Mouse (Mus musculus): Measurements from ENCODE around the gene Gm4353. TPM values are rescaled to one million over a fixed set of nuclear protein-coding genes. Genes with fewer than 3 reads are reported as not detected.
"Not testable (repeated sequence)": the region's sequence is repeated elsewhere in the genome, so short reads cannot be mapped to it uniquely, and the experiment has no call there.

Gene Gm4353
- 0.35 and 0.79 TPM in 2 replicates for polyA plus RNA-seq (2015; fragmentation: Nextera tagmentation; extraction: Ambion mirVana)

DNA sequence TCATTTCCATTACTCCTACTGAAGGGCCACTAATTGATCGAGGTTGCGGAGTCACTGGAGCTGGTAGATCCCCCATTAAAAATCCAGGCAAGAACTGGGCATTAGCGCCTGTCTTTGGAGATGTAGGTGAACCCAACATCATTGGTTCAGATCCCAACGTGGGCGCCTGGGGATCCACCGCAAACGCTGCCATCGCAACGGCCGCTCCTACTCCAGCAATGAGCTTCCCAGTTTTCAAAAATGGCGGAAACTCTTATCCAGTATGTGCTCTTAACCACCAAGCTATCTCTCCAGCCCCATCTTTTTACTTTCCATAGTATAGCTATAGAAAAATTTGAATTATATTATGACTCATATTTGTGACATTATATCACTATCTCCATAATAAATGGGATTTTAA is at the start of gene Gm4353:
Gene Gm4353 (minus strand): TSS at position 270 of the 400 bp plus-strand sequence.
- H3K4me1 ChIP-seq; H3K9ac ChIP-seq; H3K4me2 ChIP-seq; H3K27ac ChIP-seq; H3K4me3 ChIP-seq (replicated peaks); H3K27me3 ChIP-seq; H3K36me3 ChIP-seq; ATAC-seq (replicated peaks; ENCODE audit: low FRiP score); H3K9me3 ChIP-seq (replicated peaks): not testable (repeated sequence)
- WGBS: 97% methylated on average over 11 of the region's 11 CpGs

DNA sequence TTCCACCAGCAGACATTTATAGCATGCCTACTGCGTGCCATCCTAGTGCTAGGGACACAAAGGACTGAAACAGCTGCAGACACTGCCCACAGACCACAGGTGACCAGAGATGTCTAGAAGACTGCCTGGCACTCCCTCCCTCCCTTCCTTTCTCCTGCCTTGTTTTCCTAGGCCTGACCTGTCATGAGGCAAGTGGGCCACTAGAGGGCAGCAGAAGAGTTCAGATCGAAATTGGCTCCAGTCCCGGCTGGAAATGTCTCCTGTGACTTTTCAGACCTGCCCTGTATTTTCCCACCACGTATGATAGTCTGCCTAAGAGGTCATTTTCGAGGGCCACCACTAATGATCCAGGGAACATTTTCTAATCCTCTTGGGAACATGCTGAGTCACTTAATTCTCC is 47.6 kb upstream of the Gm4353 start:
- H3K9ac ChIP-seq: no peak overlapping the region

DNA sequence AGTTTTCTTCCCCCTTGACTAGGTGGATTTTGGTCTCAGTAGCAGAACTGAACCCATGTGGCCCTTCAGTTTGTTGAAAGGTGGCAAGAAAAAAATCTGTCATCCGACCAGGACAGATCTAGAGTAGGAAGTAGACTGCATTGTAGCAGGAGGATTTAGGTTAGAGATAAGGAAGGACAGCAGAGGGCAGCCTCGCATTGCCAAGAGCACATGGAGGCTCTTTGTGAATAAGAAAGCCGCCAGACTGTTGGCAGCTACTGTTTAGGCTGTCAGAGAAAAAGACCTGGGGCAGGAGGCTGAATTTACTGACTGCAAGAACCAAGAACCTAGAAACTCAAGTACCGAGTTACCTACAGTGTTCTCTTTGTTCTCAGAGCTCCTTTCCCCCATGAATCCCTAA is 47.0 kb upstream of the Gm4353 start:
- 26% methylated on average over 4 of the region's 4 CpGs for WGBS
- H3K27me3 ChIP-seq: no peaks in the 10 kb centered on the region

More for the DNA sequence above, 47.6 kb upstream of the Gm4353 start:
- H3K4me2 ChIP-seq: no peak overlapping the region
- no peaks in the 10 kb centered on the region for H3K27me3 ChIP-seq
- H3K36me3 ChIP-seq: no peaks in the 10 kb centered on the region
- ATAC-seq (replicated peaks; ENCODE audit: low FRiP score): peak; percentile 37; the same call in 1 of the 2 replicates
- no peak overlapping the region for H3K4me3 ChIP-seq (replicated peaks)
- H3K9me3 ChIP-seq (replicated peaks): no peaks in the 10 kb centered on the region
- 8% methylated on average over 5 of the region's 5 CpGs for WGBS
- no peak overlapping the region for H3K27ac ChIP-seq
- H3K4me1 ChIP-seq: peaks cover 3% of the 10 kb centered on the region; the same call in 1 of the 2 replicates

DNA sequence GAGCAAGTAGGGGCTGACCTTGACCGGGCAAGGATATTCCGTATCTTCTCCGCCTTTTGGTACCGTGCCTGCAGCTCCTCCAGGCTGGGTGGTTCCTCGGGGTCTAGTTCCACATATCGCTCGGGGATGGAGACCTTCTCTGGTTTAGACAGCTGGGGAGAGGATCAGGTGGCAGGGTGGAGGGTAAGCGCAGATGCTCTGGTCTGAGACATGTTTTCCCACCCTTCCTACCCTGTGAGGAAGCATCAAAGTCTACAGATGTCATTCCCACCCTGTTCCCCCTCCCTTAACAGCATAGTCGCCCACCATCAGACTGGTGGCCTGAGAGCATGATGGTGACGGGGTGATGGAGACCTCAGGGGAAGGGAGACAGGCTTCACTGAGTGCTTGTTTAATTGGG is 44.9 kb upstream of the Gm4353 start:
- no peak overlapping the region for H3K9ac ChIP-seq
- peaks cover 3% of the 10 kb centered on the region; the same call in 1 of the 2 replicates for H3K36me3 ChIP-seq
- 61% methylated on average over 10 of the region's 10 CpGs for WGBS
- H3K4me1 ChIP-seq: peaks cover 3% of the 10 kb centered on the region; the same call in 1 of the 2 replicates
- no peaks in the 10 kb centered on the region for H3K27me3 ChIP-seq
- no peak overlapping the region for H3K27ac ChIP-seq
- peak; percentile 12; the same call in 1 of the 2 replicates for ATAC-seq (replicated peaks; ENCODE audit: low FRiP score)
- H3K4me3 ChIP-seq (replicated peaks): no peak overlapping the region
- no peaks in the 10 kb centered on the region for H3K9me3 ChIP-seq (replicated peaks)
- no peak overlapping the region for H3K4me2 ChIP-seq

More for the DNA sequence above, 47.0 kb upstream of the Gm4353 start:
- H3K4me2 ChIP-seq: no peak overlapping the region
- H3K4me3 ChIP-seq (replicated peaks): no peak overlapping the region
- no peak overlapping the region for H3K9ac ChIP-seq
- ATAC-seq (replicated peaks; ENCODE audit: low FRiP score): no peak
- H3K36me3 ChIP-seq: 0 out of 2 replicates have a peak, but pooled peaks cover 3% of the 10 kb centered on the region
- peaks cover 3% of the 10 kb centered on the region; the same call in 1 of the 2 replicates for H3K4me1 ChIP-seq
- no peak overlapping the region for H3K27ac ChIP-seq
- H3K9me3 ChIP-seq (replicated peaks): no peaks in the 10 kb centered on the region

DNA sequence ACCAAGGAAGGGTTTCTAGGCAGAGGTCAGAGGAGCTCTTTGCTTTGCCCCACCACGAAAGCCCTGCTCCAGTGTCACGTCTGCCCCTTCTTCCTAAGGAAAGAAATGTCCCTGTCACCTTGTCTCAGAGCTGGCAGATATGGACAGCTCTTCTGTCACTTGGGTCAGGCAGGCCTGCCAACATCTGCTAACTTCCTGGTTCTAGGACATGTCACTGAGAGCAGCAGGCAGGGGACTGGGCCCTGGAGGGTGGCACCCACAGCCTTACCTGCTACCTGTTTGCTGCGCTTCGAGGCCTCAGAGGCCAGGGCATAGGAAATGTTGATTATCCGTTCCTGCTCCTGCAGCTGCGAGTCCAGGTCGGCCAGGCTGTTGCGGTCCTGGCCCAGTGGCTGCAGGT is 43.9 kb upstream of the Gm4353 start:
- Histone ChIP-seq H3K36me3 (peaks cover 3% of the 10 kb centered on the region; the same call in 1 of the 2 replicates), H3K4me2 (no peak overlapping the region), H3K9ac (no peak overlapping the region), H3K4me1 (peaks cover 3% of the 10 kb centered on the region; the same call in 1 of the 2 replicates), H3K4me3 (replicated peaks) (no peak overlapping the region), H3K9me3 (replicated peaks) (no peaks in the 10 kb centered on the region), H3K27me3 (no peaks in the 10 kb centered on the region), H3K27ac (no peak overlapping the region)
- WGBS: 91% methylated on average over 8 of the region's 8 CpGs
- ATAC-seq (replicated peaks; ENCODE audit: low FRiP score): no peak

DNA sequence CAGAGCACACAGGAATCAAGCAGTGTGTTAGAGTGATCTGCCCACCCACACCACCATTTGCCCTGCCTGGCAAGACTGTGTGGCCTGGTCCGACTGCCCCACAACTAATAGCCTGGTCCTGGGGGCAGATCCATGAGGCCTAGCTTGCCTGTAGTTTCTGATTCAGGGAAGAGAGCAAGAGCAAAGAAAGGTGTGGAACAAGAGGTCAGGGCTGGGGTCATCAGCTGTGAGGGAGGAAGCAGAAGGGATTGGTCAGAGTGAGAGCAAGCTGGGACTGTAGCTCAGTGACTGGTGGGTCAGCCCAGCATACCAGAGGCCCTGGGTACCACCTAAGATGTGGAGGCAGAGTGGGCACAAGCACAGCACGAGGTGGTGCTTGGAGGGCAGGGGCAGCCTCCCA is 42.6 kb upstream of the Gm4353 start:
- H3K27me3 ChIP-seq: no peaks in the 10 kb centered on the region
- H3K27ac ChIP-seq: no peak overlapping the region
- H3K4me3 ChIP-seq (replicated peaks): no peak overlapping the region
- H3K4me1 ChIP-seq: peaks cover 3% of the 10 kb centered on the region; the same call in 1 of the 2 replicates
- peaks cover 3% of the 10 kb centered on the region; the same call in 1 of the 2 replicates for H3K36me3 ChIP-seq
- 74% methylated on average over 2 of the region's 2 CpGs for WGBS
- ATAC-seq (replicated peaks; ENCODE audit: low FRiP score): no peak
- no peaks in the 10 kb centered on the region for H3K9me3 ChIP-seq (replicated peaks)
- H3K4me2 ChIP-seq: no peak overlapping the region
- H3K9ac ChIP-seq: no peak overlapping the region

DNA sequence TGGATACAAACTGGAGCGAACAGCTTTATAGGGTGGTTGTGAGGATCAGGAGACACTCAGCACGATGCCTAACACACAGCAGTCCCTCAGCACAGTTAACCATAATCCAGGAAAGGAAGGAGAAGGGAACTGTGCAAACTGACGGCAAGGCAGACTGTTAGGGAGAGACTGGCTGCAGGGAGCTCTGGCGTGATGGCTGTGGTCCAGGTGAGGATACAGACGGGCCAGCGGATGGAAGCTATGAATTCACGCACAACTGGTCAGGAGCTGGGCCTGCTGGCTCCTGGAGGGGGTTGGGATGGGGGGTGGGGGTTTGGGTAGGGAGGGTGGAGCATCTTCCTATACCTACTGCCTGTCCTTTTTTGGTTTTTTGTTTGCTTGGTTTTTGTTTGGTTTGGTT is 41.2 kb upstream of the Gm4353 start:
- Histone ChIP-seq H3K9me3 (replicated peaks) (no peaks in the 10 kb centered on the region), H3K27ac (no peak overlapping the region), H3K36me3 (peaks cover 3% of the 10 kb centered on the region; the same call in 1 of the 2 replicates), H3K4me2 (no peak overlapping the region), H3K4me3 (replicated peaks) (no peak overlapping the region), H3K27me3 (no peaks in the 10 kb centered on the region), H3K9ac (no peak overlapping the region), H3K4me1 (no peaks in the 10 kb centered on the region)
- WGBS: 69% methylated on average over 7 of the region's 7 CpGs
- ATAC-seq (replicated peaks; ENCODE audit: low FRiP score): no peak

DNA sequence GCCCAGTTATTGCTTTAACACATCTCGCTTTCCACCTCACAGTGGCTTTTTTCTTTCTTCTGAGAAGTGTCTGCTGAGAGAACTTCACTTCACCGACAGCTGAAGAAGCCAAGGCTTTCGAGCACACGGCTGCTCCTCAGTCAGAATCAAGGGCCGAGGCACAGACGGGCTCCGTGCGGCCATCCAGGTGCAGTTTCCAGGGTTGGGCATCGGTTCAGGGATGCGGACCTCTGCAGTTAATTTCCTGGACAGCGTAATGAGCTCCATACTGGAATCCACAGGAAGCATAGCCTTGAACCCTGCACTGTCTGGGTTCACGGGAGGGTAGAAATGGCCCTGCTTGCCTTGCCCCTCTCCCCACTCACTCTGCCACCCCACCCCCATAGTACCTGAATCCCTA is 39.6 kb upstream of the Gm4353 start:
- Histone ChIP-seq H3K36me3 (peaks cover 3% of the 10 kb centered on the region; the same call in 1 of the 2 replicates), H3K4me2 (no peak overlapping the region), H3K27me3 (no peaks in the 10 kb centered on the region), H3K4me1 (no peaks in the 10 kb centered on the region), H3K27ac (no peak overlapping the region), H3K9ac (no peak overlapping the region), H3K4me3 (replicated peaks) (no peak overlapping the region), H3K9me3 (replicated peaks) (no peaks in the 10 kb centered on the region)
- no peak for ATAC-seq (replicated peaks; ENCODE audit: low FRiP score)
- 84% methylated on average over 12 of the region's 12 CpGs for WGBS

DNA sequence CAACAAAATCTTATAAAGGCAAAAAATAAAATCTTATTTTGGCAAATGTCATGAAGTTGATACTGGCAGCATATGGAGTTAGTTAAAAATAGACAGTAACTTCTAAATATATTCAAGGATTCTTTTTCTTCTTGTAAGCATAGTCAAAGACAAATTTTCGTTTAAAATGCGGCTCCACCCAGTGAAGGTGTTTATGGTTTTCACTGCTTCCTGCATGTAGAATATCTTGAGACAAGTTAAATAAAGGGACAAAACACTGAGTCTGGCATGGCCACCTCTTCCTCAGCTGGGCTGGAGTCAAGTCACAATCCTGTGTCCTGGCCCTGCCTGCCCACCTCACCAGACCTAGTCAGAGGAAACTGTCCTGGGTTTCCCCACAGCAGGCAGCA is 39.2 kb upstream of the Gm4353 start:
- Histone ChIP-seq H3K4me3 (replicated peaks) (no peak overlapping the region), H3K4me2 (no peak overlapping the region), H3K27ac (no peak overlapping the region), H3K9me3 (replicated peaks) (no peaks in the 10 kb centered on the region), H3K9ac (no peak overlapping the region), H3K27me3 (no peaks in the 10 kb centered on the region), H3K36me3 (peaks cover 3% of the 10 kb centered on the region; the same call in 1 of the 2 replicates), H3K4me1 (no peaks in the 10 kb centered on the region)
- WGBS: 83% methylated on average over 2 of the region's 2 CpGs
- no peak for ATAC-seq (replicated peaks; ENCODE audit: low FRiP score)

DNA sequence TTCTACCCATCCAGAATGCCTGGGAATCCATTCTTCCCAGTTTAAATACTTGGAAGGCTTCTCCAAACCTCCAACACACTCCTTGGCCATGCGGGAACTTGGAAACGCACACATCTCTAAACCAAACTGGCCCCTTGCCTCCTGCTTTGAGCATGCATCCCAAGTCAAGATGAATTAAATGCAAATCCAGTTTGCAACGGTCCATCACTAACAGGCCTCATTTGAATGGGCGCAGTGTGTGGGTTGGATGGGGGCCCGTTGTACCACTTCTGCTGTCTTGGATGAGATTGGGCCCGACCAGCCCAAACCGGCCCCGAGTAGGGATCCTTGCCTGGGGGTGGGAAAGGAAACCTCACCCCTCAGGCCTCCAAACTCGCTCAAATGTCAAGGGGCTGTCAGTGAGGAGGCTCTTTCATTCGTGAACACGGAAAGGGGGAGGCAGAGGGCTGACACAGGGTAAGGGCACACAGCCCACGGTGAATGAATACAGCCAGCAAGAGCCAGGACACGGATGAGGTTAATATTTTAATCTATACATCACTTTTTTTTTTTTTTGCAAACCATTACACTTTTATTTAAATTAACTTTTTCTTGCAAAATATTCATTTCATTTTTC is 38.7 kb upstream of the Gm4353 start:
- H3K9me3 ChIP-seq (replicated peaks): no peaks in the 10 kb centered on the region
- no peak overlapping the region for H3K27ac ChIP-seq
- 74% methylated on average over 13 of the region's 13 CpGs for WGBS
- H3K9ac ChIP-seq: no peak overlapping the region
- no peak overlapping the region for H3K4me2 ChIP-seq
- ATAC-seq (replicated peaks; ENCODE audit: low FRiP score): no peak
- H3K4me1 ChIP-seq: no peaks in the 10 kb centered on the region
- H3K36me3 ChIP-seq: peaks cover 3% of the 10 kb centered on the region; the same call in 1 of the 2 replicates
- no peak overlapping the region for H3K4me3 ChIP-seq (replicated peaks)
- no peaks in the 10 kb centered on the region for H3K27me3 ChIP-seq

DNA sequence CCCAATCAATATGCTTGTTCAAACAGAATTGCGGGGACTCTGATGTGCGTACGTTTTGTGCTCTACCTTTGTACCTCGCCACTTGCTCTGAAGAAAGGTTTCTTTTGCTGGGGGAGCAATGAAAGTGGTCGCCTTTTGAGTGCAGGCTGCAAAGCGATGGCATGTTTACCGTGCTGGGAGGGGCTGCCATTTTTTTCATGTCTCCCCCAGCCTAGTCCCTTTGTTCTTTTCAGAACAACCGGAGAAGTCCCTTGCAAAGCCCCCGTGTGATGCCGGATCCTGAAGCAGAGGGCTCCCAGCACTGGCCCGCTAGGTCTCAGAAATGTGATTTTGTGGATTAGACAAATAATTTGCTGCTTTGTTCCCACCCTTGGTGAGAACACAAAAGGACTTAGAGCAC is 36.8 kb upstream of the Gm4353 start:
- Histone ChIP-seq H3K4me3 (replicated peaks) (no peak overlapping the region), H3K9me3 (replicated peaks) (no peaks in the 10 kb centered on the region), H3K27ac (no peak overlapping the region), H3K36me3 (no peaks in the 10 kb centered on the region; the same call in 1 of the 2 replicates), H3K4me1 (no peaks in the 10 kb centered on the region), H3K4me2 (no peak overlapping the region), H3K27me3 (no peaks in the 10 kb centered on the region), H3K9ac (no peak overlapping the region)
- WGBS: 79% methylated on average over 11 of the region's 11 CpGs
- no peak for ATAC-seq (replicated peaks; ENCODE audit: low FRiP score)

DNA sequence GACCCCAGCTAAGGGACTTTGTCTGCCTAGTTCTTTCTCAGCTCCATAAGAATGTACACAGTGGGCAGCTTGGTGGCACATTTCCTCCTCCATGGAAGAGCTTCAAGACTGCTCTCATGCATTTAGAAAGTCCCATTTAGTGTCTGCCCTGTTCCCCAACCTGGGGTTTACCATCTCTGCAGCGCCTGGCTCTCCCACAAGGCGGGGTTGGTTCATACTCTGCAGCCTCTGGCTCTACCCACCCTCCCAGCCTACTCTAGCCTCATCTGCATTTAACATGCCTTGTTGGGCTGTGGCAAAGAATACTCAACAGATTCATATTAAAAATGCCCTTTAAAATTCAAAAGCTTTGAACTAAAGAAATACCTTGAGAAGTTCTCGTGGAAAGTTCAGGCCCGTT is 36.3 kb upstream of the Gm4353 start:
- Histone ChIP-seq H3K9me3 (replicated peaks) (no peaks in the 10 kb centered on the region), H3K27ac (no peak overlapping the region), H3K36me3 (no peaks in the 10 kb centered on the region; the same call in 1 of the 2 replicates), H3K4me2 (no peak overlapping the region), H3K4me1 (no peaks in the 10 kb centered on the region), H3K4me3 (replicated peaks) (no peak overlapping the region), H3K9ac (no peak overlapping the region), H3K27me3 (no peaks in the 10 kb centered on the region)
- ATAC-seq (replicated peaks; ENCODE audit: low FRiP score): no peak
- WGBS: 92% methylated on average over 4 of the region's 4 CpGs
